Mouse (Mus musculus) C2C12 (cell line): Measurements from ENCODE around the gene Timm50.

ENCODE experiments used
- CEBPB ChIP-seq: IDR thresholded peaks from one replicate; pipeline ENCODE4 v1.6.1; 2011; ENCODE audit warnings: low read depth, mild to moderate bottlenecking, control low read depth, moderate library complexity
- CTCF ChIP-seq: IDR thresholded peaks from one replicate; pipeline ENCODE4 v1.5.1; 2011; ENCODE audit not compliant: control insufficient read depth, insufficient read depth, insufficient read length
- FOSL1 ChIP-seq: IDR thresholded peaks from one replicate; pipeline ENCODE4 v1.8.0; 2011; ENCODE audit warnings: mild to moderate bottlenecking, low read length; ENCODE audit not compliant: poor library complexity, insufficient read depth, severe bottlenecking
- MAX ChIP-seq: IDR thresholded peaks from one replicate; pipeline ENCODE4 v1.6.1; 2011; ENCODE audit warnings: mild to moderate bottlenecking, control low read depth
- MYOD1 ChIP-seq: IDR thresholded peaks from one replicate; pipeline ENCODE4 v1.6.1; 2011; ENCODE audit warnings: low read depth; ENCODE audit not compliant: control insufficient read depth, insufficient read length
- MYOG ChIP-seq: IDR thresholded peaks from one replicate; pipeline ENCODE4 v1.6.1; 2011; ENCODE audit not compliant: control insufficient read depth, insufficient read length; ENCODE audit errors: extremely low read depth
- USF1 ChIP-seq: IDR thresholded peaks from one replicate; pipeline ENCODE4 v1.6.1; 2011; ENCODE audit warnings: low read depth, mild to moderate bottlenecking, control low read depth, moderate library complexity

GRCm38 (mm10) chr7:28339213-28339917, 27.5 kb upstream of the Timm50 start:
- TF ChIP-seq USF1 (no peak), MYOG (no peak), CTCF (no peak), MAX (no peak), MYOD1 (no peak), FOSL1 (no peak), CEBPB (no peak)
